Mouse (Mus musculus): ENCODE measurements around the gene Slc35d1. TPM values are rescaled to one million over a fixed set of nuclear protein-coding genes. Genes with fewer than 3 reads are reported as not detected.

Slc35d1 gene
- total RNA-seq (2014; rRNA removed): 2.7 and 4.3 TPM in 2 replicates
- polyA plus RNA-seq (2015; fragmentation: Nextera tagmentation; extraction: Ambion mirVana): 4.7 and 5.0 TPM in 2 replicates

GRCm38 (mm10) chr4:103214925-103215820 lies at the start of gene Slc35d1:
Gene Slc35d1 (minus strand): TSS chr4:103215164.
- peak; percentile 91 for ATAC-seq (ENCODE audit: low FRiP score)
- H3K36me3 ChIP-seq (ENCODE audit: insufficient read depth, low read length): no peaks in the 10 kb centered on the region
- H3K9me3 ChIP-seq (ENCODE audit: low read length): no peaks in the 10 kb centered on the region
- H3K27ac ChIP-seq (ENCODE audit: low read depth, low read length): peak within 1 kb of the TSS; percentile 99
- peak within 1 kb of the TSS; percentile 73 for H3K4me2 ChIP-seq (ENCODE audit: low read depth, low read length, poor library complexity, severe bottlenecking)
- 2% methylated on average over 57 of the region's 70 CpGs for WGBS
- TF ChIP-seq CTCF (IDR thresholded peaks at IDR 0.05): peak; percentile 49
- peak; percentile 88 for DNase-seq (ENCODE audit: low spot score)
- H3K4me3 ChIP-seq (ENCODE audit: low read depth, low read length): peak within 1 kb of the TSS; percentile 86
- no peaks in the 10 kb centered on the region for H3K27me3 ChIP-seq (ENCODE audit: insufficient read depth, low read length)
- peak within 1 kb of the TSS; percentile 99 for H3K9ac ChIP-seq (replicated peaks; ENCODE audit: low read length, poor library complexity, severe bottlenecking)
- H3K4me1 ChIP-seq (ENCODE audit: insufficient read depth, low read length): peaks cover 3% of the 10 kb centered on the region; the same call in 1 of the 2 replicates

- no peaks in the 10 kb centered on the region for H3K9me3 ChIP-seq (ENCODE audit: low read length)
- no peak for TF ChIP-seq CTCF (IDR thresholded peaks at IDR 0.05)
These were observed 48.9 kb upstream of the Slc35d1 start for GRCm38 (mm10) chr4:103263812-103264396.

GRCm38 (mm10) chr4:103263378-103263777 lies 48.4 kb upstream of the Slc35d1 start:
- ATAC-seq (ENCODE audit: low FRiP score) (no peak), DNase-seq (ENCODE audit: low spot score) (peak; percentile 1)
- H3K27me3 ChIP-seq (ENCODE audit: insufficient read depth, low read length): no peaks in the 10 kb centered on the region
- H3K4me1 ChIP-seq (ENCODE audit: insufficient read depth, low read length): no peaks in the 10 kb centered on the region
- no peak overlapping the region for H3K9ac ChIP-seq (replicated peaks; ENCODE audit: low read length, poor library complexity, severe bottlenecking)
- H3K4me2 ChIP-seq (ENCODE audit: low read depth, low read length, poor library complexity, severe bottlenecking): no peak overlapping the region
- WGBS: 44% methylated on average over 5 of the region's 5 CpGs
- H3K27ac ChIP-seq (ENCODE audit: low read depth, low read length): no peak overlapping the region
- no peak for TF ChIP-seq CTCF (IDR thresholded peaks at IDR 0.05)
- H3K4me3 ChIP-seq (ENCODE audit: low read depth, low read length): no peak overlapping the region
- H3K9me3 ChIP-seq (ENCODE audit: low read length): no peaks in the 10 kb centered on the region
- no peaks in the 10 kb centered on the region for H3K36me3 ChIP-seq (ENCODE audit: insufficient read depth, low read length)

More at GRCm38 (mm10) chr4:103263812-103264396, 48.9 kb upstream of the Slc35d1 start:
- Histone ChIP-seq H3K4me2 (ENCODE audit: low read depth, low read length, poor library complexity, severe bottlenecking) (no peak overlapping the region), H3K36me3 (ENCODE audit: insufficient read depth, low read length) (no peaks in the 10 kb centered on the region), H3K4me3 (ENCODE audit: low read depth, low read length) (no peak overlapping the region), H3K9ac (replicated peaks; ENCODE audit: low read length, poor library complexity, severe bottlenecking) (no peak overlapping the region), H3K27me3 (ENCODE audit: insufficient read depth, low read length) (no peaks in the 10 kb centered on the region), H3K27ac (ENCODE audit: low read depth, low read length) (no peak overlapping the region), H3K4me1 (ENCODE audit: insufficient read depth, low read length) (no peaks in the 10 kb centered on the region)
- ATAC-seq (ENCODE audit: low FRiP score) (no peak), DNase-seq (ENCODE audit: low spot score) (peak; percentile 3)
- 31% methylated on average over 8 of the region's 8 CpGs for WGBS

- no peak for DNase-seq (ENCODE audit: low spot score)
- ATAC-seq (ENCODE audit: low FRiP score): no peak
- Histone ChIP-seq H3K36me3 (ENCODE audit: insufficient read depth, low read length) (no peaks in the 10 kb centered on the region), H3K9ac (replicated peaks; ENCODE audit: low read length, poor library complexity, severe bottlenecking) (no peak overlapping the region), H3K27me3 (ENCODE audit: insufficient read depth, low read length) (no peaks in the 10 kb centered on the region), H3K4me1 (ENCODE audit: insufficient read depth, low read length) (no peaks in the 10 kb centered on the region), H3K4me2 (ENCODE audit: low read depth, low read length, poor library complexity, severe bottlenecking) (no peak overlapping the region), H3K27ac (ENCODE audit: low read depth, low read length) (no peak overlapping the region), H3K4me3 (ENCODE audit: low read depth, low read length) (no peak overlapping the region), H3K9me3 (ENCODE audit: low read length) (no peaks in the 10 kb centered on the region)
- 80% methylated on average over 3 of the region's 3 CpGs for WGBS
- peak; percentile 48 for TF ChIP-seq CTCF (IDR thresholded peaks at IDR 0.05)
These were observed 43.9 kb upstream of the Slc35d1 start for GRCm38 (mm10) chr4:103258817-103259216.

- WGBS: 83% methylated on average over 4 of the region's 4 CpGs
- ATAC-seq (ENCODE audit: low FRiP score): no peak
- no peak overlapping the region for H3K4me3 ChIP-seq (ENCODE audit: low read depth, low read length)
These were observed 38.9 kb upstream of the Slc35d1 start for GRCm38 (mm10) chr4:103253846-103254245.

More at GRCm38 (mm10) chr4:103253846-103254245, 38.9 kb upstream of the Slc35d1 start:
- Histone ChIP-seq H3K36me3 (ENCODE audit: insufficient read depth, low read length) (no peaks in the 10 kb centered on the region), H3K9ac (replicated peaks; ENCODE audit: low read length, poor library complexity, severe bottlenecking) (no peak overlapping the region), H3K4me2 (ENCODE audit: low read depth, low read length, poor library complexity, severe bottlenecking) (no peak overlapping the region), H3K27ac (ENCODE audit: low read depth, low read length) (no peak overlapping the region), H3K27me3 (ENCODE audit: insufficient read depth, low read length) (no peaks in the 10 kb centered on the region), H3K9me3 (ENCODE audit: low read length) (no peaks in the 10 kb centered on the region), H3K4me1 (ENCODE audit: insufficient read depth, low read length) (no peaks in the 10 kb centered on the region)
- no peak for TF ChIP-seq CTCF (IDR thresholded peaks at IDR 0.05)
- no peak for DNase-seq (ENCODE audit: low spot score)

Data from midbrain, postnatal 0 days (tissue).